24 mouse cellular contexts compared by ENCODE assay signal in genomic region chr6:99364545-99364944, GRCm38 (mm10).
A peak's percentile ranks its signal among the peaks of the same experiment; 100 is the strongest.
DNase-seq lines count a peak whose midpoint lies in the region; ATAC-seq and TF ChIP-seq lines count a peak whose summit lies in the region.
"Had no signal": no experiment of that assay in that cellular context is flagged by ENCODE, and none has a peak within 500 bp of the region (broad histone marks: within the 10 kb centered on the region; RNA-seq: fewer than 3 reads in every experiment).

No protein-coding gene starts in this region.

- no peak for TF ChIP-seq POLR2A in kidney, adult 2 months (IDR thresholded peaks at IDR 0.05; ENCODE audit: low read depth, low read length)

- ATAC-seq in kidney, embryonic 14.5 days (ENCODE audit: low FRiP score, low TSS enrichment): no peak
- ATAC-seq in megakaryocyte-erythroid progenitor cell, adult 5-6 weeks (replicated peaks; ENCODE audit: low FRiP score, low TSS enrichment, poor library complexity, severe bottlenecking): no peak
- ATAC-seq: activated CD4-positive, CD25-positive, alpha-beta regulatory T cell, adult 4 months; intestine, embryonic 15.5 days; liver, embryonic 12.5 days; midbrain, embryonic 13.5 days had no signal

- no peaks in the 10 kb centered on the region for H3K9me3 ChIP-seq in kidney, embryonic 14.5 days (ENCODE audit: control insufficient read depth, low read length)
- H3K9me3 ChIP-seq: G1E; intestine, embryonic 15.5 days; limb, embryonic 10.5 days; liver, embryonic 12.5 days; midbrain, embryonic 13.5 days had no signal

- no peak overlapping the region for H3K9ac ChIP-seq in kidney, embryonic 14.5 days (ENCODE audit: low read depth, low read length)
- H3K9ac ChIP-seq: hindbrain, embryonic 14.5 days; intestine, embryonic 15.5 days; liver, embryonic 12.5 days; midbrain, embryonic 13.5 days had no signal

- no peak overlapping the region for H3K4me3 ChIP-seq in kidney, adult 2 months (ENCODE audit: insufficient read depth, low read depth, low read length)
- H3K4me3 ChIP-seq in kidney, embryonic 14.5 days (ENCODE audit: low read length): no peak overlapping the region
- H3K4me3 ChIP-seq: intestine, embryonic 15.5 days; limb, embryonic 10.5 days; liver, embryonic 12.5 days; midbrain, embryonic 13.5 days had no signal

- H3K36me3 ChIP-seq in kidney, adult 2 months (ENCODE audit: control insufficient read depth, insufficient read depth, low read length): no peaks in the 10 kb centered on the region
- no peaks in the 10 kb centered on the region for H3K36me3 ChIP-seq in kidney, embryonic 14.5 days (ENCODE audit: control insufficient read depth, insufficient read depth, low read length)
- H3K36me3 ChIP-seq: intestine, embryonic 15.5 days; limb, embryonic 10.5 days; midbrain, embryonic 13.5 days had no signal

- TF ChIP-seq CTCF in kidney, adult 2 months (conservative IDR thresholded peaks at IDR 0.05; ENCODE audit: insufficient read depth, insufficient read length, low read depth, low read length): no peak

- WGBS in kidney, adult 2 months: 52% methylated on average over 6 of the region's 6 CpGs
- 49% methylated on average over 6 of the region's 6 CpGs for WGBS in kidney, embryonic 14.5 days

- no peaks in the 10 kb centered on the region for H3K27me3 ChIP-seq in kidney, adult 2 months (replicated peaks; ENCODE audit: control insufficient read depth, insufficient read depth, low read length)
- H3K27me3 ChIP-seq in kidney, embryonic 14.5 days (ENCODE audit: control insufficient read depth, insufficient read depth, low read length): no peaks in the 10 kb centered on the region
- H3K27me3 ChIP-seq: intestine, embryonic 15.5 days; liver, embryonic 12.5 days; midbrain, embryonic 13.5 days had no signal

- no peaks in the 10 kb centered on the region; the same call in 1 of the 2 replicates for H3K4me1 ChIP-seq in kidney, adult 2 months (ENCODE audit: control insufficient read depth, insufficient read depth, low read length)
- H3K4me1 ChIP-seq in kidney, embryonic 14.5 days (ENCODE audit: control insufficient read depth, insufficient read depth, low read length): no peaks in the 10 kb centered on the region
- H3K4me1 ChIP-seq: midbrain, embryonic 13.5 days had no signal

- no peak overlapping the region for H3K27ac ChIP-seq in kidney, adult 2 months (ENCODE audit: insufficient read depth, low read depth, low read length)
- no peak overlapping the region for H3K27ac ChIP-seq in kidney, embryonic 14.5 days (ENCODE audit: low read depth, low read length)
- H3K27ac ChIP-seq: hindbrain, embryonic 14.5 days; intestine, embryonic 15.5 days; limb, embryonic 10.5 days; liver, embryonic 12.5 days; macrophage; midbrain, embryonic 13.5 days had no signal

- H3K4me2 ChIP-seq in kidney, embryonic 14.5 days (replicated peaks; ENCODE audit: low read depth, low read length): no peak overlapping the region
- H3K4me2 ChIP-seq: hindbrain, embryonic 14.5 days; intestine, embryonic 15.5 days; liver, embryonic 12.5 days; midbrain, embryonic 13.5 days had no signal

- peak; percentile 44 for DNase-seq in cerebellum, postnatal 10 days
- no peak for DNase-seq in cerebellum, postnatal 36 days
- DNase-seq in kidney, adult 2 months: peak; percentile 27
- DNase-seq in ovary, adult 18-20 months (ENCODE audit: low spot score): peak; percentile 32
- DNase-seq in ovary, postnatal 14 days (ENCODE audit: low spot score): no peak
- DNase-seq in brain, embryonic 18.5 days (ENCODE audit: low read depth, low spot score): peak; percentile 40
- DNase-seq: adrenal gland, postnatal 10 days; cerebellum, adult 18-20 months; gastrocnemius, postnatal 10 days; heart, adult 18-20 months; heart, postnatal 36 days; right cerebral cortex, postnatal 14 days; spleen, adult 18-20 months; thymus, postnatal 4 days had no signal

Comparison
In these comparisons a context has a peak if more than half of its experiments do, and no peak if none do; other contexts are left out.
1. DNase-seq: peak in cerebellum, postnatal 10 days (2 of 2), kidney, adult 2 months (single experiment), ovary, adult 18-20 months (single experiment) and brain, embryonic 18.5 days (single experiment); none in cerebellum, postnatal 36 days (0 of 2) and ovary, postnatal 14 days (single experiment).